Mouse (Mus musculus) granulocyte monocyte progenitor cell, adult 5-6 weeks (primary cell): Measurements from ENCODE around the gene Slc39a1. TPM values are rescaled to one million over a fixed set of nuclear protein-coding genes. Genes with fewer than 3 reads are reported as not detected.

ENCODE experiments used
- ATAC-seq: replicated peaks from 2 replicates; pipeline ENCODE4 v1.8.0; 2016; ENCODE audit warnings: mild to moderate bottlenecking, moderate TSS enrichment, inconsistent platforms; ENCODE audit not compliant: poor library complexity, severe bottlenecking
- total RNA-seq, 2 experiments: library from RNA; stranded (forward) in 1 of 2; stranded (reverse) in 1 of 2; fragments of 200-712, 200-1000 nt in 1 of 2; fragments of >200 nt in 1 of 2; fragmentation: Nextera tagmentation in 1 of 2; gene quantifications; 2 replicates each; pipeline ENCODE4 v1.2.3; 2014 to 2017

Gene Slc39a1
- total RNA-seq, 2 experiments from 2014 or later, result 26.6 to 36.4 TPM

DNA sequence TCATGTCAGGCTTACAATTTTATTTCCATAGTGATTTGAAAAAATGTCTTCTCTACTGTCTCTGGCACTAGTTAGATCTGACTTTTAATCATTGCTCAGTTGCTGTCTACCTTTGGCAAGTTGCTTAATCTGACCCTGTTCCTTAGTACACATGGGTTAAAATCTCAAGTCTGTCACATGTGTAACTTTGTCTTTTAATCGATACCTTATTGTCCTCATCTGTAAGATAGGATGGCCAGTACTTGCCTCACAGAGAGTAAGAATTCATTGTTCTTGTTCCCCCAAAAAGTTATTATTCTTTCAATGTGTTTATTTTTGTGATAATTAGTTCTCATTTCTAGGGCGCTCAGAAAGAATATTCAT, 44.0 kb downstream of the Slc39a1 start:
- no peak for ATAC-seq

DNA sequence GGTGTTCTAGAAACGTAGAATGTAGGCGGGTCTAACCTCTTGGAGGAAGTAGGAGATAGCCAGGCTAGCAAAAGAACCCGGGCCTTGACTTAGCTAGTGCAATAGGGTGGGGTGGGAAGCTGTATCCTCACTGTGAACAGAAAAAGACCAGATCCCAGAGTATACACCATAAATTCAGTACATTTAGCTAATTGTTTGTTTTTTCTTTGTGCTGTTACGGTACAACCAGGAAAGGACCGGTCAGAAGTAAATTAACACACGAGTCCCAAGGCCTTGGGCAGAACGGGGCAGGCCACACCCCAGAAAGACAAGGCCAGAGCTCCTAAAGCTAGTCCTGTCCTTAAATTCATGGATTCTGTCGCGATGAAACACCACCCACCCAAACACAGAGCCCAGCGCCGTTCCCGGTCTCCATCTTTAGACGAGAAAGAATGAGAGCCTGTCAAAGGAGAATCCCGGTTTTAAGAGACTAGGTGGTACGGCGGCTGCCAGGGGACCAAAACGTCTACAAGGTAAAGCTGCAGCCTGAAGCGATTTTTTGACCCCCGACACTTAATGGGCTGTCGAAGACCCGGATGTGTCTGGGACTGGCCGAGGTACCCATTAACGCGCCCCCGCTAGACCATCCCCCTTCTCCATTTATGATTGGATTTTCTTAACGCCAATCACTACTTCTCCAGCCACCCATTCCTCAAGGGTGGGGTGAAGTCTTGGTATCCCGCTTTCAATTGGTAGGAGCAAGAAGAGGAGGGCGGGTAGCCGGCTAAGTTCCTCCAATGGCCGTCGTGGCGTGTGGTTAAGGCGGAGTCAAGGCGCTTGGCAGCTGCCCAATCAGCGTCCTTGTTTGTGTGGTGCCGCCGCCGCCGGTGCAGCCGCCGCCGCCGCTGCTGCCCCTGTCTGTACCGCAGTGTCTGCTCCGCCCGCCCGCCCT, 44.6 kb downstream of the Slc39a1 start, which contains the start of gene Gatad2b:
Gene Gatad2b, plus strand, starts transcription at position 834 of the 931 bp plus-strand sequence.
- peak; percentile 97 for ATAC-seq

DNA sequence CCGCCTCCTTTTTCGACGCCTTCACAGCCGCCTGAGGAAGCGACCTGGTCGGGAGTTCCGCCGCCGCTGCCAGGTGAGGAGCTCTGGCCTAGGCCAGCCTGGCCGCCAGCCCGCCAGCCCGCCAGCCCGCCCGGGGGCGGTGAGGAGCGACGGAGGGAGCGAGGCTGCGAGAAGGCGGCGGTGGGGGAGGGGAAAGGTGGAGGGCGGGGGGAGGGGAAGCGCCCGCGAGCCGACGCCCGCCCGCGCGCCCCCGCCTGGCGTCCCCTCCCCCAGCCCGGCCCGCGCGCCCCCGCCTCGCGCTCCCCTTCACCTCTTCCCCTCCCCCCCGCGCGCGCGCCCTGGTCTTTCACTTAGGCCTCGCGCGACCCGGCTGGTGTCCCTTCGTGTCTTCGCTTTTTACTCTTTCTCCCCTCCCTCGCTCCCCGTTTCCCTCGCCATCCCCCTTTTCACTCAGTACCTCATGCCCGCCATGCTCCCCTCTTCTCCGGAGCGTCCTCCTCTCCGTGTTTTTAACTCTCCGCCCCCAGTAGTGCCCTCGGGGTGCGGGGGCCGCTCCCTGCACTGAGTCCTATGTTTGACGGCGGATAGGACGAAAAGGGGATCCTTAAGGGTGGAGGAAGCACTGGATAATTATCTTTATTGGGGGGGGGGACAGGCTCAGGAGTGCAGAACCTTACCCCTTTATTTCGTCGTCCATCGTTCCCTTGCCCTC, 45.5 kb downstream of the Slc39a1 start:
- peak; percentile 6; the same call in 1 of the 2 replicates for ATAC-seq

DNA sequence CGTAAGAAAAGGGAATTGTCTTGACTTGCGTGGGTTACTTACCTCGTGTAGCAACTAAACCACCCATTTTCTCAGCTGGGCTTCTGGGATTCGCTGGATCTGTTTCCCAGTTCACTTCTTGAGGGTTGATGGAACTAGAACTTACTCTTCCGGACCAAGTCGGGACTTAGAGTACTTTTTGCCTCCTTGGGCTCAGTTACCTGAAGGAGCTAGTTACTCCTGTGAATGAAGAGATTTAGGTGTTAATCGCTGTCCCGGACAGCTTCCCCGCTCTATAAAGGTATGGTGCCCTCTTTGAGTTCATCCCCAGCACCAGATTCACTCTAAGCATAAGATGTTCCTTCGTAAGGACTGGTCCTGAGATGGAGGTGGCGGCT, 46.1 kb downstream of the Slc39a1 start:
- ATAC-seq, result no peak

- no peak for ATAC-seq
Observed at GRCm38 (mm10) chr3:90294651-90295050, 46.7 kb downstream of the Slc39a1 start.

Other genes starting within 250 kb of the Slc39a1 start
- gene Hax1, start 249.4 kb upstream of the Slc39a1 start, total RNA-seq (2014; fragmentation: Nextera tagmentation), result 117 and 123 TPM in 2 replicates
- 86.2 and 87.3 TPM in 2 replicates for gene Hax1, start 249.4 kb upstream of the Slc39a1 start, total RNA-seq (2017)
- gene 4933434E20Rik, start 196.5 kb upstream of the Slc39a1 start, total RNA-seq (2014; fragmentation: Nextera tagmentation), result 35.2 and 45.3 TPM in 2 replicates
- gene 4933434E20Rik, start 196.5 kb upstream of the Slc39a1 start, total RNA-seq (2017), result 49.6 and 63.6 TPM in 2 replicates
- gene Ubap2l, start 195.5 kb upstream of the Slc39a1 start, total RNA-seq (2014; fragmentation: Nextera tagmentation), result 242 and 252 TPM in 2 replicates
- 124 and 135 TPM in 2 replicates for gene Ubap2l, start 195.5 kb upstream of the Slc39a1 start, total RNA-seq (2017)
- gene Tpm3, start 175.5 kb upstream of the Slc39a1 start, total RNA-seq (2014; fragmentation: Nextera tagmentation), result 529 and 543 TPM in 2 replicates
- 806 and 846 TPM in 2 replicates for gene Tpm3, start 175.5 kb upstream of the Slc39a1 start, total RNA-seq (2017)
- gene Nup210l, start 144.0 kb upstream of the Slc39a1 start, total RNA-seq (2014; fragmentation: Nextera tagmentation), result 0.28 and 1.8 TPM in 2 replicates
- gene Nup210l, start 144.0 kb upstream of the Slc39a1 start, total RNA-seq (2017), result 0.31 and 0.52 TPM in 2 replicates
- gene Rps27, start 34.5 kb upstream of the Slc39a1 start, total RNA-seq (2014; fragmentation: Nextera tagmentation), result 6,284 and 6,500 TPM in 2 replicates
- gene Rps27, start 34.5 kb upstream of the Slc39a1 start, total RNA-seq (2017), result 3,798 and 4,186 TPM in 2 replicates
- gene Rab13, start 34.5 kb upstream of the Slc39a1 start, total RNA-seq (2014; fragmentation: Nextera tagmentation), result 1.1 and 1.3 TPM in 2 replicates
- 0.52 and 3.0 TPM in 2 replicates for gene Rab13, start 34.5 kb upstream of the Slc39a1 start, total RNA-seq (2017)
- gene Jtb, start 16.6 kb upstream of the Slc39a1 start, total RNA-seq (2014; fragmentation: Nextera tagmentation), result 85.8 and 89.8 TPM in 2 replicates
- 44.6 and 55.5 TPM in 2 replicates for gene Jtb, start 16.6 kb upstream of the Slc39a1 start, total RNA-seq (2017)
- not detected in 2 replicates for gene Creb3l4, start 4.7 kb upstream of the Slc39a1 start, total RNA-seq (2014; fragmentation: Nextera tagmentation)
- gene Creb3l4, start 4.7 kb upstream of the Slc39a1 start, total RNA-seq (2017), result not detected in 2 replicates
- gene Crtc2, start 6.0 kb downstream of the Slc39a1 start, total RNA-seq (2014; fragmentation: Nextera tagmentation), result 48.1 and 49.5 TPM in 2 replicates
- gene Crtc2, start 6.0 kb downstream of the Slc39a1 start, total RNA-seq (2017), result 10.1 and 11.4 TPM in 2 replicates
- 28.1 and 37.5 TPM in 2 replicates for gene Dennd4b, start 17.0 kb downstream of the Slc39a1 start, total RNA-seq (2014; fragmentation: Nextera tagmentation)
- gene Dennd4b, start 17.0 kb downstream of the Slc39a1 start, total RNA-seq (2017), result 13.6 and 16.5 TPM in 2 replicates
- gene Gatad2b, start 45.0 kb downstream of the Slc39a1 start, total RNA-seq (2014; fragmentation: Nextera tagmentation), result 68.7 and 83.6 TPM in 2 replicates
- 19.4 and 19.9 TPM in 2 replicates for gene Gatad2b, start 45.0 kb downstream of the Slc39a1 start, total RNA-seq (2017)
- gene Slc27a3, start 141.8 kb downstream of the Slc39a1 start, total RNA-seq (2014; fragmentation: Nextera tagmentation), result 2.1 and 4.2 TPM in 2 replicates
- 0.88 and 0.99 TPM in 2 replicates for gene Slc27a3, start 141.8 kb downstream of the Slc39a1 start, total RNA-seq (2017)
- 29.3 and 47.1 TPM in 2 replicates for gene Ints3, start 185.4 kb downstream of the Slc39a1 start, total RNA-seq (2014; fragmentation: Nextera tagmentation)
- 18.4 and 25.9 TPM in 2 replicates for gene Ints3, start 185.4 kb downstream of the Slc39a1 start, total RNA-seq (2017)
- 0.82 TPM in 1 of 2 replicates, not detected in the other for gene Npr1, start 217.7 kb downstream of the Slc39a1 start, total RNA-seq (2014; fragmentation: Nextera tagmentation)
- not detected in 2 replicates for gene Npr1, start 217.7 kb downstream of the Slc39a1 start, total RNA-seq (2017)
- 120 and 128 TPM in 2 replicates for gene Ilf2, start 228.0 kb downstream of the Slc39a1 start, total RNA-seq (2014; fragmentation: Nextera tagmentation)
- 176 and 204 TPM in 2 replicates for gene Ilf2, start 228.0 kb downstream of the Slc39a1 start, total RNA-seq (2017)
- gene Snapin, start 242.9 kb downstream of the Slc39a1 start, total RNA-seq (2014; fragmentation: Nextera tagmentation), result 31.7 and 47.1 TPM in 2 replicates
- gene Snapin, start 242.9 kb downstream of the Slc39a1 start, total RNA-seq (2017), result 35.5 and 44.1 TPM in 2 replicates